ENCODE assay signal across 28 mouse cellular contexts in genomic region chr5:91313971-91314370, GRCm38 (mm10).
A peak's percentile ranks its signal among the peaks of the same experiment; 100 is the strongest.
DNase-seq lines count a peak whose midpoint lies in the region; ATAC-seq and TF ChIP-seq lines count a peak whose summit lies in the region.
"Had no signal": no experiment of that assay in that cellular context is flagged by ENCODE, and none has a peak within 500 bp of the region (broad histone marks: within the 10 kb centered on the region; RNA-seq: fewer than 3 reads in every experiment).

No protein-coding gene starts in this region.

- intact Hi-C loops in heart, adult 2 months (cut with DNase I): no loop called here

- no peaks in the 10 kb centered on the region for H3K79me2 ChIP-seq in heart, adult 2 months (replicated peaks; ENCODE audit: control insufficient read depth, insufficient read depth, low read length)

- no peak for TF ChIP-seq EP300 in lung, postnatal 0 days (IDR thresholded peaks at IDR 0.05)
- no peak for TF ChIP-seq EP300 in stomach, postnatal 0 days (optimal IDR thresholded peaks at IDR 0.05)
- no peak for TF ChIP-seq EP300 in heart, adult 2 months (IDR thresholded peaks at IDR 0.05; ENCODE audit: insufficient read depth, low read depth, low read length)

- H3K27ac ChIP-seq in lung, embryonic 15.5 days: no peak overlapping the region
- H3K27ac ChIP-seq in lung, postnatal 0 days (ENCODE audit: low read length): no peak overlapping the region
- H3K27ac ChIP-seq in stomach, postnatal 0 days (replicated peaks): no peak overlapping the region
- no peak overlapping the region for H3K27ac ChIP-seq in heart, adult 2 months
- H3K27ac ChIP-seq: embryonic facial prominence, embryonic 10.5 days; embryonic facial prominence, embryonic 13.5 days; forebrain, embryonic 10.5 days; forebrain, embryonic 13.5 days; hindbrain, embryonic 12.5 days; hindbrain, embryonic 15.5 days had no signal

- no peak for TF ChIP-seq POLR2A in heart, adult 2 months (IDR thresholded peaks at IDR 0.05; ENCODE audit: insufficient read depth, low read depth, low read length)

- no peaks in the 10 kb centered on the region for H3K9me3 ChIP-seq in lung, embryonic 15.5 days
- H3K9me3 ChIP-seq in lung, postnatal 0 days (ENCODE audit: low read length): no peaks in the 10 kb centered on the region
- H3K9me3 ChIP-seq in stomach, postnatal 0 days (ENCODE audit: control insufficient read depth, low read length): no peaks in the 10 kb centered on the region
- H3K9me3 ChIP-seq: embryonic facial prominence, embryonic 10.5 days; embryonic facial prominence, embryonic 13.5 days; forebrain, embryonic 10.5 days; forebrain, embryonic 13.5 days; G1E; hindbrain, embryonic 12.5 days; hindbrain, embryonic 15.5 days had no signal

- 0 out of 2 replicates have a peak, but pooled peaks have one; percentile 39 for ATAC-seq in lung, embryonic 15.5 days (ENCODE audit: borderline replicate concordance, extremely low read depth, low FRiP score, low TSS enrichment)
- ATAC-seq in lung, postnatal 0 days: peak; percentile 25; the same call in 1 of the 2 replicates
- peak; percentile 35; the same call in 1 of the 2 replicates for ATAC-seq in stomach, postnatal 0 days (ENCODE audit: low FRiP score, low TSS enrichment)
- ATAC-seq in megakaryocyte progenitor cell, adult 5-6 weeks (replicated peaks; ENCODE audit: poor library complexity): no peak
- ATAC-seq: forebrain, embryonic 13.5 days; forebrain, embryonic 16.5 days had no signal

- no peak for DNase-seq in lung, adult 18-20 months
- no peak for DNase-seq in lung, postnatal 0 days (ENCODE audit: low spot score)
- DNase-seq in lung, postnatal 25 days (ENCODE audit: low spot score): peak; percentile 8
- DNase-seq in stomach, postnatal 0 days (ENCODE audit: low spot score): no peak
- no peak for DNase-seq in heart, adult 2 months
- DNase-seq in heart, adult 11 months: no peak
- DNase-seq: adrenal gland, adult 2 months; adrenal gland, postnatal 25 days; B cell, adult 2 months; cerebellum, adult 11-12 months; cerebellum, adult 8-10 months; cerebellum, postnatal 10 days; cerebellum, postnatal 36 days; embryo, embryonic 11 days; gastrocnemius, postnatal 14 days had no signal

- no peak overlapping the region for H3K4me3 ChIP-seq in lung, embryonic 15.5 days
- H3K4me3 ChIP-seq in lung, postnatal 0 days (ENCODE audit: low read depth, low read length): no peak overlapping the region
- H3K4me3 ChIP-seq in stomach, postnatal 0 days (ENCODE audit: low read depth, low read length): no peak overlapping the region
- H3K4me3 ChIP-seq in heart, adult 2 months: no peak overlapping the region
- H3K4me3 ChIP-seq: embryonic facial prominence, embryonic 10.5 days; embryonic facial prominence, embryonic 13.5 days; erythroblast, embryonic 14.5 days; forebrain, embryonic 10.5 days; forebrain, embryonic 13.5 days; hindbrain, embryonic 12.5 days; hindbrain, embryonic 15.5 days had no signal

- H3K9ac ChIP-seq in lung, embryonic 15.5 days: no peak overlapping the region
- no peak overlapping the region for H3K9ac ChIP-seq in lung, postnatal 0 days (replicated peaks; ENCODE audit: low read depth)
- no peak overlapping the region for H3K9ac ChIP-seq in stomach, postnatal 0 days (ENCODE audit: low read length)
- H3K9ac ChIP-seq in heart, adult 2 months (ENCODE audit: low read depth, low read length): no peak overlapping the region
- H3K9ac ChIP-seq: embryonic facial prominence, embryonic 13.5 days; forebrain, embryonic 13.5 days; hindbrain, embryonic 12.5 days; hindbrain, embryonic 15.5 days had no signal

- WGBS in lung, embryonic 15.5 days: 24% methylated on average over 4 of the region's 4 CpGs
- 36% methylated on average over 4 of the region's 4 CpGs for WGBS in lung, postnatal 0 days
- 45% methylated on average over 4 of the region's 4 CpGs for WGBS in stomach, postnatal 0 days
- 59% methylated on average over 4 of the region's 4 CpGs for WGBS in heart, adult 2 months

- no peaks in the 10 kb centered on the region for H3K36me3 ChIP-seq in lung, embryonic 15.5 days
- no peaks in the 10 kb centered on the region for H3K36me3 ChIP-seq in lung, postnatal 0 days (ENCODE audit: insufficient read depth, low read length)
- no peaks in the 10 kb centered on the region for H3K36me3 ChIP-seq in stomach, postnatal 0 days (ENCODE audit: control insufficient read depth, insufficient read depth, low read length)
- H3K36me3 ChIP-seq in heart, adult 2 months (ENCODE audit: control insufficient read depth, insufficient read depth, low read length): no peaks in the 10 kb centered on the region
- H3K36me3 ChIP-seq: embryonic facial prominence, embryonic 10.5 days; embryonic facial prominence, embryonic 13.5 days; forebrain, embryonic 10.5 days; G1E; hindbrain, embryonic 12.5 days; hindbrain, embryonic 15.5 days had no signal

- no peak for TF ChIP-seq CTCF in lung, postnatal 0 days (IDR thresholded peaks at IDR 0.05)
- no peak for TF ChIP-seq CTCF in stomach, postnatal 0 days (IDR thresholded peaks at IDR 0.05; ENCODE audit: low read depth)
- no peak for TF ChIP-seq CTCF in heart, adult 2 months (IDR thresholded peaks at IDR 0.05)

- no peak overlapping the region for H3K4me2 ChIP-seq in lung, embryonic 15.5 days
- no peak overlapping the region for H3K4me2 ChIP-seq in lung, postnatal 0 days (replicated peaks; ENCODE audit: low read depth, low read length)
- no peak overlapping the region for H3K4me2 ChIP-seq in stomach, postnatal 0 days (replicated peaks; ENCODE audit: low read depth)
- H3K4me2 ChIP-seq: embryonic facial prominence, embryonic 13.5 days; forebrain, embryonic 13.5 days; heart, embryonic 11.5 days; hindbrain, embryonic 12.5 days; hindbrain, embryonic 15.5 days had no signal

- H3K27me3 ChIP-seq in lung, embryonic 15.5 days: no peaks in the 10 kb centered on the region
- no peaks in the 10 kb centered on the region for H3K27me3 ChIP-seq in lung, postnatal 0 days (replicated peaks; ENCODE audit: insufficient read depth, low read length)
- no peaks in the 10 kb centered on the region for H3K27me3 ChIP-seq in stomach, postnatal 0 days (ENCODE audit: control insufficient read depth, insufficient read depth, low read length)
- no peaks in the 10 kb centered on the region for H3K27me3 ChIP-seq in heart, adult 2 months (ENCODE audit: control insufficient read depth, insufficient read depth, low read length)
- H3K27me3 ChIP-seq: CH12.LX; forebrain, embryonic 13.5 days; hindbrain, embryonic 12.5 days; hindbrain, embryonic 15.5 days had no signal

- no peaks in the 10 kb centered on the region for H3K4me1 ChIP-seq in lung, embryonic 15.5 days
- H3K4me1 ChIP-seq in lung, postnatal 0 days (ENCODE audit: insufficient read depth, low read depth, low read length): no peaks in the 10 kb centered on the region
- H3K4me1 ChIP-seq in stomach, postnatal 0 days (replicated peaks; ENCODE audit: control insufficient read depth, insufficient read depth): no peaks in the 10 kb centered on the region
- H3K4me1 ChIP-seq in heart, adult 2 months (ENCODE audit: control insufficient read depth, insufficient read depth, low read length): no peaks in the 10 kb centered on the region
- H3K4me1 ChIP-seq: embryonic facial prominence, embryonic 10.5 days; embryonic facial prominence, embryonic 13.5 days; forebrain, embryonic 10.5 days; forebrain, embryonic 13.5 days; hindbrain, embryonic 12.5 days; hindbrain, embryonic 15.5 days had no signal
